Mouse (Mus musculus) lung, postnatal 14 days (tissue): ENCODE results near the gene Btbd11.

Experiments used
- DNase-seq: peaks from one replicate; pipeline ENCODE4 v3.0.0; 2021

Gene Btbd11

GRCm38 (mm10) chr10:85598603-85599542 lies 212.3 kb downstream of the Btbd11 start:
- no peak for DNase-seq

GRCm38 (mm10) chr10:85602546-85602945 lies 215.9 kb downstream of the Btbd11 start:
- no peak for DNase-seq

- DNase-seq, result no peak
Measured at GRCm38 (mm10) chr10:85604556-85604955, 217.9 kb downstream of the Btbd11 start.

- DNase-seq, result no peak
Measured at GRCm38 (mm10) chr10:85608550-85609278, 222.1 kb downstream of the Btbd11 start.

- no peak for DNase-seq
Measured at GRCm38 (mm10) chr10:85617080-85617479, 230.5 kb downstream of the Btbd11 start.

- DNase-seq, result no peak
Measured at GRCm38 (mm10) chr10:85617501-85618417, 231.1 kb downstream of the Btbd11 start.

- DNase-seq, result no peak
Measured at GRCm38 (mm10) chr10:85621067-85621466, 234.5 kb downstream of the Btbd11 start.

- peak; percentile 29 for DNase-seq
Measured at GRCm38 (mm10) chr10:85624504-85625169, 238.0 kb downstream of the Btbd11 start.

- DNase-seq, result no peak
Measured at GRCm38 (mm10) chr10:85625170-85625686, 238.6 kb downstream of the Btbd11 start.

GRCm38 (mm10) chr10:85632030-85632429 lies 245.4 kb downstream of the Btbd11 start:
- no peak for DNase-seq

GRCm38 (mm10) chr10:85633577-85633976 lies 247.0 kb downstream of the Btbd11 start:
- DNase-seq, result peak; percentile 7

- no peak for DNase-seq
Measured at GRCm38 (mm10) chr10:85637580-85637979, 251.0 kb downstream of the Btbd11 start.

GRCm38 (mm10) chr10:85638141-85638540 lies 251.5 kb downstream of the Btbd11 start:
- DNase-seq, result no peak

GRCm38 (mm10) chr10:85639581-85639980 lies 253.0 kb downstream of the Btbd11 start:
- DNase-seq, result no peak

GRCm38 (mm10) chr10:85640408-85640807 lies 253.8 kb downstream of the Btbd11 start:
- DNase-seq, result no peak

GRCm38 (mm10) chr10:85645346-85645745 lies 258.7 kb downstream of the Btbd11 start:
- no peak for DNase-seq

GRCm38 (mm10) chr10:85651706-85652105 lies 265.1 kb downstream of the Btbd11 start:
- DNase-seq, result peak; percentile 48

GRCm38 (mm10) chr10:85655881-85656280 lies 269.3 kb downstream of the Btbd11 start:
- peak; percentile 70 for DNase-seq

- DNase-seq, result no peak
Measured at GRCm38 (mm10) chr10:85657886-85658285, 271.3 kb downstream of the Btbd11 start.

- DNase-seq, result no peak
Measured at GRCm38 (mm10) chr10:85673512-85673921, 286.9 kb downstream of the Btbd11 start.

GRCm38 (mm10) chr10:85678635-85679034 lies 292.0 kb downstream of the Btbd11 start:
- peak; percentile 68 for DNase-seq

- no peak for DNase-seq
Measured at GRCm38 (mm10) chr10:85682446-85682845, 295.8 kb downstream of the Btbd11 start.
